Mouse (Mus musculus): ENCODE data around the gene Csnk1e.

Csnk1e gene

DNA sequence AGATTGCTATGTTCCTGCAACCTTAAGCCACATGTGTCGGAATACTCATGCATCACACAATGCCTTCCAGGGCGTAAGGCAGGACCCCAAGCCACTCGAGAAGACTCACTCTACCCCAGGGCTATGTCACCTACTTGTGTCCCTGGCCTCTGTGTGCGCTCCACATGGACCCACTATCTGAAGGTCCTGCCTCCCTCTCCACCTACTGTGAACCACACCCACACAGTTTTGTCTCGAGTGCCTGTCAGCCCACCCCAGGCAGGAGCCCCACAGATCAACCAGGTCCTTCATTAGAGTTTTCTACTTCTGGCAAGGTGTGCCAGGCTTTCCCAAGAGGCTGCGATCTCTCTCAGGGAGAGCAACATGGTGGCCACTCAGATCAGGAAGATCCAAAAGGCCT, 60.1 kb downstream of the Csnk1e start:
- no peak for DNase-seq (ENCODE audit: low spot score)

- DNase-seq (ENCODE audit: low spot score): no peak
Observed at GRCm38 (mm10) chr15:79394842-79395241, 60.5 kb downstream of the Csnk1e start.

GRCm38 (mm10) chr15:79393101-79393500, 62.3 kb downstream of the Csnk1e start:
- DNase-seq (ENCODE audit: low spot score): no peak

DNA sequence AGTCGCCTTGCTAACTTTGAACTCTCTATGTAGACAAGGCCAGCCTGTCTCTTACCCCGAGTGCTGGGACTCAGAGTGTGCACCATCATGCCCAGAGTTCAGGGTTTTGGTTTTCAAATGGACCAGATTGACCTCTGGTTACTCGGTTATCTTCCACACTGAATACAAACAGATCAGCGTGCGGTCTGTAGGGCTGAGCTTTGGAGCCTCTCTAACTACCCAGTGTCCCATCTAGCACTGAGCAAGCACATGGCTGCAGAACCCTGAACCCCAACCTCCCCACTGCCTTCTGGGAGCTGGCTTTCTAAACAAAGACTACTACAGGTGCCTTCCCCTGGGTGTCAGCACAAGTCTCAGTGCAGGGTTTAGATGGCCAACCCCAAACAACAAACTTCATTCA, 62.8 kb downstream of the Csnk1e start:
- no peak for DNase-seq (ENCODE audit: low spot score)

DNA sequence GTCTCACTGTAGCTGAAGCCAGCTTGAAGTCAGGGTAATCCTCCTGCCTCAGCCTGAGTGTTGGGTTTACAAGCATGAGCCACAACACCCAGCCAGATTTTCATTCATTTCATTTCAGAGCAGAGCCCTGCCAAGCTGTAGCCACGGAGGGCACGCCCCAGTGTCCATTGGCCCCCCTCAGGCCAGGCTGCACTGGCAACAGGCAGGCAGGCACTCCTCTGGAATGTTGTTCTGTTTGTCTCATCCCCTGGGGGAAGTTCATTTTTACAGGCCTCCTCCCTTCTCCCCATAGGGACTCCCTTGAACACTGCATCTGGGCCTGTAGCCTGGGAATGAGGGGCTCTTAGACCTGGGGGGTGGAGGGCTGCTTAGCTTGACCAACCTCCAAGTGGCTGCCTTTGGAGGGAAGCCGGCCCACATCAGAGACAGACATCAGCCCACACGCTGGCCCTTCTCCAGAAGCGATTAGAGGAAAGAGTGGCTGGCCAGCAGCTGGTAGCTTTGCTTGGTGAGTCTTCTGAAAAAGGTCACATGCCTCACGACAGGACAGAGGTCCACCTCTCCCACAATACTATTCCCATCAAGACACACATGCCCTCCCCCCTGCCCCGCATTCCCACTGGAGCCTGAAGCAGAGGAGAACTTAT, 63.8 kb downstream of the Csnk1e start:
- DNase-seq (ENCODE audit: low spot score): no peak

- DNase-seq (ENCODE audit: low spot score): no peak
Observed at GRCm38 (mm10) chr15:79390434-79390833, 64.9 kb downstream of the Csnk1e start.

DNA sequence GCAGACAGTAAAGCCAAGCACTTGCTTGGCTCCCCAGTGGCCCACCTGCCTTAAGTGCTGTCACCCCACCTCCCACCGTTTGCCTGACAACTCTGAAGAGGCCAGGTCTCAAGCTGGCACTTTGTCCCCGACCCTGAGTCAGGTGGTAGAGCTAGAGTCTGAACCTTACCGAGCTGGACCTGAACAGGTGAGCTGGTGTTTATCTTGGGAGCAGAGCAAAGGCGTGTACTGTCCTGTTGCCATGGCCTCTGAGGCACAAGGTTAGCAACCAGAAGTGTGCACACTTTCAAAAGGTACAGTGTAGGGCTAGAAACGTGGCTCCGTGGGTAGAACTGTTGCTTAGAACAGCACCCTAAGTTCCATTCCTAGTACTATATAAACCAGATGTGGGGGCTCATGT, 67.2 kb downstream of the Csnk1e start:
- no peak for DNase-seq (ENCODE audit: low spot score)

GRCm38 (mm10) chr15:79387611-79388010, 67.8 kb downstream of the Csnk1e start:
- no peak for DNase-seq (ENCODE audit: low spot score)

DNA sequence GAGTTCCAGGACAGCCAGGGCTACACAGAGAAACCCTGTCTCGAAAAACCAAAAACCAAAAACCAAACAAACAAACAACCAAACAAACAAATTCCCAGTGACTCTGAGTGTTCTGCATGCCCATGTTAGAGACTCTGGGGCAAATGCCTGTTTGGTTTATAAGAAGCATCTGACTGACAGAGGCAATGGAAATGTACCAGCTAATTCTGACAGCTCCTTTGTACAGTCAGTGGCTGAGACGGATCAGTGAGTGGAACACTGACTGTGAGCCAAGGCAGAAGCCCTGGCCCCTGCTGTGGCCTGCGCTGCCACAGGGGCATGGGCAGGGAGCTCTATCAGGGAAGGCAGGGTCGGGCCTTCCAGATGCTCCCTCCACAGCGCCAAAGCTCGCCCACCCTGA, 68.3 kb downstream of the Csnk1e start:
- DNase-seq (ENCODE audit: low spot score): no peak

DNA sequence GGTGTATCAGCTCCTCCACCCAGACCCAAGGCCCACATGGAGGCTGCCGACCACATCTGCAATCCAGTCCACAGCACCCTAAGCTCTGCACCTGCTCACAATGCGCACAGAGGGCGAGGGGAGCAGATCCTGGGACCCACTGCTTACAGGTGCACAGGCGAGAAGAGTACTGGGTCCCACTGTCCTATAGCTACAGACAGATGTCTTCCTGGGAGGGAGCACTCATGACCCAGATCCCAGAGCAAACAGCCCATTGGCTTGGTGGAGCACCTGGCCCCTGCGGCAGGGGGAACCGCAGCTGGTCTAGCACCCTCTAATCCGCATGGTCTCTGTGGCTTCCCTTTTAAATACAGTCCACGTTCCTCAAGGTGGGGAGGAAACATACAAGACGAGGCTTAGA, 73.7 kb downstream of the Csnk1e start:
- DNase-seq (ENCODE audit: low spot score): no peak

DNA sequence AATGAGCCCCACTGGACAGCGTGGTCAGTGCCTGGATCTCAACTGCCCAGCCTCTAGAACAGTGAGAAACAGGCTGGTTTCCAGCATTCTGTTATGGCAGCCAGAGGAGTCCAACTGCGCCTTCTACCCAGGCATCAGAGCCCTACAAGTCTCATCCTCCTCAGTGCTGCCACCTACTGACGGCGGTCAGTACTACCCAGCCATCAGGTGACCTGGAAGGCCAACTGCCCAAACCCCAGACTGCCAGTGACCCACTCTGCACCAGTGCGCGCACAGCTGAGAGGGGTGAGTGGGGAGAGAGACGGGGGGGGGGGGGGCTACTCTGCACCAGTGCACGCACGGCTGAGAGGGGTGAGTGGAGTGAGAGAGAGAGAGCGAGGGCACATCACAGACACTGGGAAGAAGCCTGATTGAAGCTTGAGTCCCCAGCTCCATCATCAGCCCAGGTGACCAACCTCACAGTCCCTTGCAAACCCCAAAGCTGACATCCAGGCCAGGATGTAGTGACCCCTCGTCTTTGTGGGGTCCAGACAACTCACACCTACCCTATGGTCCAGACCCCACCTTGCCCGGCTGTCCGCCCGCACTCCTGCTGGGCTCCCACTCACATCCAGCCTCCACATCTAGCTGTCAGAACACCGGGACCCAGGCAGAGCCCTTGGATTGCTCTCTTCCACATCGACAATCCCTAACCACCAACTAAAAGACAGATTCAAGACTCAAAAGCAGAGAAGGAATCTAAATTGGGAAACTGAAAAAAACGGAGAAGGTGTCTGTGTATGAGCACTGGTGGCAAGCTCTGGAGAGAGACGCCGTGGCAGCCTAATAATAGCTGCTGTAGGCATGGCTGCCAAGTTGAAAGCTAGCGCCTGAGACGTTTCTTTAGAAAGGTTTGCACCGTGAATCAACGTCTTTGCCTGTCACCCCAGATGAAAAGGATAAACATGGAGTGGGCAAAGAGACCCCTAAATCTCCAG, 74.6 kb downstream of the Csnk1e start:
- DNase-seq (ENCODE audit: low spot score): peak; percentile 92

GRCm38 (mm10) chr15:79379658-79380057, 75.7 kb downstream of the Csnk1e start:
- DNase-seq (ENCODE audit: low spot score): no peak

GRCm38 (mm10) chr15:79378608-79379007, 76.8 kb downstream of the Csnk1e start:
- no peak for DNase-seq (ENCODE audit: low spot score)

GRCm38 (mm10) chr15:79377681-79378080, 77.7 kb downstream of the Csnk1e start:
- DNase-seq (ENCODE audit: low spot score): no peak

GRCm38 (mm10) chr15:79374760-79375159, 80.6 kb downstream of the Csnk1e start:
- no peak for DNase-seq (ENCODE audit: low spot score)

DNA sequence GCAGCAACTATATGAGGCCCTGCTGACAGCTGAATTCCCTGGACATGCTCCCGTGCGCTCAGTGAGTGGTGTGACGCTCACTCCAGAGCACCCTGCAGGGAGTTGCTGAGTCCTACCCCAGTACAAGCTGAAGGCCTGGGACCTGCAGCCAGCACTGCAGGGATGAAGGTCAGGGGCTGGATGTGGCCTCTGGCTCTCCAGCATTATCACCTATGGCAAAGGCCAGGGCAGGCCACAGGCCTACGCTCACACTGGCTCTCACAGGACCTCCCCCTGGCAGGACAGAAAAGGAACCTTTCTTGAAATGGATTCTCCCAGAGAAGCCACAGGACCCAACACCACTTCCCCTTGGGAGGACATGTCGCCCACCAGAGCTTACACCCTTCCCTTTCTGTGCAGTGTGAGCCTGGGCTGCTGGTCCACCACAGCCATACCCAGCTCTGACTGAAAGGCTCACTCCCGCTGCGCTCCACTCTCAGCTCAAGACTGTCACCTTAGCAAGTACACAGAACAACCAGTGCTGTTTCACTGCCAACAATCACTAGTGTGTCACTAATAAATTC, 85.0 kb downstream of the Csnk1e start:
- DNase-seq (ENCODE audit: low spot score): no peak

GRCm38 (mm10) chr15:79369452-79370280, 85.7 kb downstream of the Csnk1e start:
- peak; percentile 24 for DNase-seq (ENCODE audit: low spot score)

- DNase-seq (ENCODE audit: low spot score): no peak
Observed at GRCm38 (mm10) chr15:79368861-79369440, 86.4 kb downstream of the Csnk1e start.

DNA sequence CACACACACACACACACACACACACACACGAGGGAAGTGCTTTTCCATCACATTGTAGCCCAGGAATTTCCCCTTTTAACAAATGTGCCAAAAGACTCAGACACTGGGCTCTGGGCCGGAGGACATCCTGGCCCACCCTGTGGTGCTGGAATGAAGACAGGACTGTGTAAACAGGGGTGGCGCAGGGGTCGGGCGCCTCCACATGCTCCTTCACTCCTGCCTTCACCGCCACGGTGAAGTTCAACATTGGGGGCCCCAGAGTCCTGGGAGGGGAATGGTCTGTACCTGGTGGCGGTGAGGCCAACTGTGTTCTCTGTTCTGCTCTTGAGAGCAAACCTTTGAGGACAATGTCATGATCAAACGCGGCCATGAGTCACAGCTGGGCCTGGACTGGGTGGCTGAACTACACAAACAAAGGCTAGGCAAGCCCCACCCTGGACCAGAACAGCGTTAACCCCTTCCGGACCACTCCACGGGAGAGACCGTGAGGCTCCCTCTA, 87.0 kb downstream of the Csnk1e start:
- no peak for DNase-seq (ENCODE audit: low spot score)
